14 mouse cellular contexts compared by ENCODE assay signal in genomic region chr4:138574800-138575606, GRCm38 (mm10).
DNase-seq lines count a peak whose midpoint lies in the region; ATAC-seq and TF ChIP-seq lines count a peak whose summit lies in the region.
"Had no signal": no experiment of that assay in that cellular context is flagged by ENCODE, and none has a peak within 500 bp of the region (broad histone marks: within the 10 kb centered on the region; RNA-seq: fewer than 3 reads in every experiment).

No protein-coding gene starts in this region.

- TF ChIP-seq CTCF in lung, adult 2 months (IDR thresholded peaks at IDR 0.05; ENCODE audit: insufficient read depth, low read length) = no peak
- no peak for TF ChIP-seq CTCF in brain, embryonic 14.5 days (IDR thresholded peaks at IDR 0.05; ENCODE audit: borderline replicate concordance, extremely low read depth, insufficient read depth, insufficient read length)
- TF ChIP-seq CTCF in midbrain, postnatal 0 days (IDR thresholded peaks at IDR 0.05) = no peak
- no peak for TF ChIP-seq CTCF in lung, postnatal 0 days (IDR thresholded peaks at IDR 0.05)

- TF ChIP-seq POLR2A in lung, adult 2 months (IDR thresholded peaks at IDR 0.05; ENCODE audit: borderline replicate concordance, extremely low read depth, low read depth, low read length) = no peak
- TF ChIP-seq POLR2A in brain, embryonic 14.5 days (IDR thresholded peaks at IDR 0.05; ENCODE audit: borderline replicate concordance, extremely low read depth, insufficient read depth, insufficient read length, poor library complexity, severe bottlenecking) = no peak

- H3K4me3 ChIP-seq in lung, adult 2 months (replicated peaks; ENCODE audit: extremely low read depth, low read depth, low read length) = no peak overlapping the region
- no peak overlapping the region for H3K4me3 ChIP-seq in midbrain, postnatal 0 days (ENCODE audit: low read depth, low read length)
- no peak overlapping the region for H3K4me3 ChIP-seq in lung, postnatal 0 days (ENCODE audit: low read depth, low read length)
- H3K4me3 ChIP-seq: erythroblast, embryonic 14.5 days; layer of hippocampus, adult 2 months had no signal

- 70% methylated on average over 13 of the region's 13 CpGs for WGBS in lung, adult 2 months
- 68% methylated on average over 13 of the region's 13 CpGs for WGBS in midbrain, postnatal 0 days
- 62% methylated on average over 13 of the region's 13 CpGs for WGBS in lung, postnatal 0 days

- peak; percentile 38 for DNase-seq in lung, postnatal 10 days
- no peak for DNase-seq in lung, adult 2 months
- DNase-seq in brain, embryonic 14.5 days (ENCODE audit: low read depth) = peak; percentile 38
- peak; percentile 48 for DNase-seq in kidney, adult 18-20 months
- DNase-seq in midbrain, postnatal 0 days (ENCODE audit: low spot score) = peak; percentile 71
- DNase-seq in thymus, postnatal 0 days (ENCODE audit: low spot score) = no peak
- DNase-seq in urinary bladder, postnatal 36 days (ENCODE audit: low spot score in 2 of 2) = no peak
- no peak for DNase-seq in lung, postnatal 0 days (ENCODE audit: low spot score)
- DNase-seq: gastrocnemius, postnatal 14 days; spleen, adult 18-20 months; thymus, adult 18-20 months had no signal

- H3K9ac ChIP-seq in midbrain, postnatal 0 days (replicated peaks; ENCODE audit: low read length, poor library complexity, severe bottlenecking) = no peak overlapping the region
- no peak overlapping the region for H3K9ac ChIP-seq in lung, postnatal 0 days (replicated peaks; ENCODE audit: low read depth)
- H3K9ac ChIP-seq: liver, embryonic 14.5 days had no signal

- TF ChIP-seq EP300 in lung, postnatal 0 days (IDR thresholded peaks at IDR 0.05) = no peak

- ATAC-seq in midbrain, postnatal 0 days (ENCODE audit: low FRiP score) = no peak
- no peak for ATAC-seq in lung, postnatal 0 days

- no peaks in the 10 kb centered on the region for H3K27me3 ChIP-seq in midbrain, postnatal 0 days (ENCODE audit: insufficient read depth, low read length)
- no peaks in the 10 kb centered on the region for H3K27me3 ChIP-seq in lung, postnatal 0 days (replicated peaks; ENCODE audit: insufficient read depth, low read length)

- H3K4me2 ChIP-seq in midbrain, postnatal 0 days (ENCODE audit: low read depth, low read length, poor library complexity, severe bottlenecking) = no peak overlapping the region
- H3K4me2 ChIP-seq in lung, postnatal 0 days (replicated peaks; ENCODE audit: low read depth, low read length) = no peak overlapping the region

- no peaks in the 10 kb centered on the region for H3K36me3 ChIP-seq in midbrain, postnatal 0 days (ENCODE audit: insufficient read depth, low read length)
- no peaks in the 10 kb centered on the region for H3K36me3 ChIP-seq in lung, postnatal 0 days (ENCODE audit: insufficient read depth, low read length)

- no peak overlapping the region for H3K27ac ChIP-seq in midbrain, postnatal 0 days (ENCODE audit: low read depth, low read length)
- H3K27ac ChIP-seq in lung, postnatal 0 days (ENCODE audit: low read length) = no peak overlapping the region
- H3K27ac ChIP-seq: layer of hippocampus, adult 2 months; liver, embryonic 14.5 days had no signal

- H3K9me3 ChIP-seq in midbrain, postnatal 0 days (ENCODE audit: low read length) = no peaks in the 10 kb centered on the region
- H3K9me3 ChIP-seq in lung, postnatal 0 days (ENCODE audit: low read length) = no peaks in the 10 kb centered on the region

- no peaks in the 10 kb centered on the region for H3K4me1 ChIP-seq in lung, adult 2 months (ENCODE audit: control insufficient read depth, insufficient read depth, low read length)
- no peaks in the 10 kb centered on the region for H3K4me1 ChIP-seq in midbrain, postnatal 0 days (ENCODE audit: insufficient read depth, low read length)
- no peaks in the 10 kb centered on the region for H3K4me1 ChIP-seq in lung, postnatal 0 days (ENCODE audit: insufficient read depth, low read depth, low read length)

Comparison
In these comparisons a context has a peak if more than half of its experiments do, and no peak if none do; other contexts are left out.
1. DNase-seq: peak in lung, postnatal 10 days (single experiment), brain, embryonic 14.5 days (single experiment), kidney, adult 18-20 months (single experiment) and midbrain, postnatal 0 days (single experiment); none in lung, adult 2 months (single experiment), thymus, postnatal 0 days (single experiment), urinary bladder, postnatal 36 days (0 of 2) and lung, postnatal 0 days (single experiment).